Mouse (Mus musculus) hindbrain, embryonic 11.5 days (tissue): ENCODE results near the gene Kcnab3. TPM values are rescaled to one million over a fixed set of nuclear protein-coding genes. Genes with fewer than 3 reads are reported as not detected.

Experiments used
- ATAC-seq: fragments of 200-750 bp; cut with Nextera tagmentation; 2 replicates; pipeline ENCODE4 v1.8.0; 2017; ENCODE audit warnings: mild to moderate bottlenecking, moderate TSS enrichment, moderate library complexity; ENCODE audit not compliant: low FRiP score
- DNase-seq: peaks from one replicate; pipeline ENCODE4 v3.0.0-alpha.2; 2015; ENCODE audit warnings: low spot score
- H3K27ac ChIP-seq: fragments of 300-500 bp; sonication (generic); 2 replicates; pipeline ENCODE4 v1.5.1; 2014; ENCODE audit warnings: mild to moderate bottlenecking, low read depth, low read length
- H3K27me3 ChIP-seq: fragments of 300-500 bp; sonication (generic); 2 replicates; pipeline ENCODE4 v1.6.1; 2014; ENCODE audit warnings: mild to moderate bottlenecking, low read length, moderate library complexity, mixed read lengths; ENCODE audit not compliant: control insufficient read depth, insufficient read depth
- H3K36me3 ChIP-seq: fragments of 300-500 bp; sonication (generic); 2 replicates; pipeline ENCODE4 v1.6.1; 2014; ENCODE audit warnings: mild to moderate bottlenecking, low read length, moderate library complexity, mixed read lengths; ENCODE audit not compliant: control insufficient read depth, insufficient read depth
- H3K4me1 ChIP-seq: fragments of 300-500 bp; sonication (generic); replicated peaks from 2 replicates; pipeline ENCODE4 v1.6.1; 2014; ENCODE audit warnings: low read length, mixed read lengths; ENCODE audit not compliant: control insufficient read depth, insufficient read depth
- H3K4me2 ChIP-seq: fragments of 300-500 bp; sonication (generic); replicated peaks from 2 replicates; pipeline ENCODE4 v1.6.1; 2014; ENCODE audit warnings: mild to moderate bottlenecking, low read depth, low read length
- H3K4me3 ChIP-seq: fragments of 300-500 bp; sonication (generic); 2 replicates; pipeline ENCODE4 v1.5.1; 2014; ENCODE audit warnings: low read depth, low read length
- H3K9ac ChIP-seq: fragments of 300-500 bp; sonication (generic); 2 replicates; pipeline ENCODE4 v1.6.1; 2014; ENCODE audit warnings: low read depth, low read length
- H3K9me3 ChIP-seq: fragments of 300-500 bp; sonication (generic); 2 replicates; pipeline ENCODE4 v1.6.1; 2016; ENCODE audit warnings: low read length; ENCODE audit not compliant: control insufficient read depth
- WGBS: fragments of 180-500 bp; shearing (Covaris S2); extraction: QIAGEN DNeasy Blood & Tissue Kit; methylation state at CpG from one replicate; pipeline ENCODE4 v1.1.7; 2014; 5-methylcytosine and 5-hydroxymethylcytosine counted together
- polyA plus RNA-seq: library from polyadenylated mRNA; unstranded; fragments of >200 nt; fragmentation: Nextera tagmentation; extraction: Ambion mirVana; gene quantifications from 2 replicates; pipeline ENCODE4 v1.2.1, GENCODE M21; 2014

Gene Kcnab3
- polyA plus RNA-seq, 1 experiment from 2014 or later: 3.0 TPM

GRCm38 (mm10) chr11:69365722-69366121, 39.7 kb downstream of the Kcnab3 start:
- Histone ChIP-seq H3K27me3 (no peaks in the 10 kb centered on the region), H3K4me3 (peak overlapping the region; percentile 95), H3K4me2 (peak overlapping the region; percentile 75), H3K36me3 (no peaks in the 10 kb centered on the region), H3K4me1 (peaks cover 19% of the 10 kb centered on the region), H3K9ac (peak overlapping the region; percentile 57), H3K27ac (peak overlapping the region; percentile 95), H3K9me3 (no peaks in the 10 kb centered on the region)
- ATAC-seq: no peak
- DNase-seq: no peak
- WGBS: 27% methylated on average over 6 of the region's 6 CpGs

- Histone ChIP-seq H3K4me3 (peak overlapping the region; percentile 95), H3K27ac (peak overlapping the region; percentile 100), H3K4me2 (peak overlapping the region; percentile 84), H3K27me3 (no peaks in the 10 kb centered on the region), H3K9me3 (no peaks in the 10 kb centered on the region), H3K36me3 (no peaks in the 10 kb centered on the region), H3K4me1 (peaks cover 22% of the 10 kb centered on the region), H3K9ac (peak overlapping the region; percentile 57)
- ATAC-seq (peak; percentile 75), DNase-seq (peak; percentile 90)
- 1% methylated on average over 26 of the region's 26 CpGs for WGBS
Measured at GRCm38 (mm10) chr11:69366157-69366854, 40.2 kb downstream of the Kcnab3 start.

- no peaks in the 10 kb centered on the region for H3K9me3 ChIP-seq
- H3K36me3 ChIP-seq: no peaks in the 10 kb centered on the region
- peak overlapping the region; percentile 100 for H3K9ac ChIP-seq
- peak overlapping the region; percentile 100 for H3K27ac ChIP-seq
- ATAC-seq (no peak), DNase-seq (peak; percentile 68)
- no peaks in the 10 kb centered on the region for H3K27me3 ChIP-seq
- under 1% methylated on average over 22 of the region's 22 CpGs for WGBS
- peak overlapping the region; percentile 95 for H3K4me3 ChIP-seq
- H3K4me1 ChIP-seq: peaks cover 29% of the 10 kb centered on the region
- peak overlapping the region; percentile 84 for H3K4me2 ChIP-seq
Measured at GRCm38 (mm10) chr11:69366855-69367615, 41.0 kb downstream of the Kcnab3 start.

GRCm38 (mm10) chr11:69367616-69368355, 41.7 kb downstream of the Kcnab3 start:
- H3K27me3 ChIP-seq: no peaks in the 10 kb centered on the region
- no peaks in the 10 kb centered on the region for H3K9me3 ChIP-seq
- DNase-seq (no peak), ATAC-seq (peak; percentile 58)
- peak overlapping the region; percentile 100 for H3K27ac ChIP-seq
- peak overlapping the region; percentile 84 for H3K4me2 ChIP-seq
- peak overlapping the region; percentile 95 for H3K4me3 ChIP-seq
- H3K36me3 ChIP-seq: no peaks in the 10 kb centered on the region
- under 1% methylated on average over 22 of the region's 22 CpGs for WGBS
- peak overlapping the region; percentile 100 for H3K9ac ChIP-seq
- peaks cover 30% of the 10 kb centered on the region for H3K4me1 ChIP-seq

- no peaks in the 10 kb centered on the region for H3K27me3 ChIP-seq
- peak; percentile 75 for DNase-seq
- H3K36me3 ChIP-seq: no peaks in the 10 kb centered on the region
- H3K4me3 ChIP-seq: peak overlapping the region; percentile 95
- peaks cover 30% of the 10 kb centered on the region for H3K4me1 ChIP-seq
- 0% methylated on average over 36 of the region's 106 CpGs for WGBS
- peak; percentile 44 for ATAC-seq
- no peaks in the 10 kb centered on the region for H3K9me3 ChIP-seq
- peak overlapping the region; percentile 100 for H3K9ac ChIP-seq
- H3K27ac ChIP-seq: peak overlapping the region; percentile 100
- H3K4me2 ChIP-seq: peak overlapping the region; percentile 84
Measured at GRCm38 (mm10) chr11:69368356-69369214, 42.5 kb downstream of the Kcnab3 start.

- Histone ChIP-seq H3K27me3 (no peaks in the 10 kb centered on the region), H3K9ac (peak within 1 kb of the TSS; percentile 100), H3K4me1 (peaks cover 30% of the 10 kb centered on the region), H3K4me3 (peak within 1 kb of the TSS; percentile 95), H3K4me2 (peak within 1 kb of the TSS; percentile 84), H3K27ac (peak within 1 kb of the TSS; percentile 100), H3K9me3 (no peaks in the 10 kb centered on the region), H3K36me3 (no peaks in the 10 kb centered on the region)
- 4% methylated on average over 9 of the region's 34 CpGs for WGBS
- ATAC-seq (no peak), DNase-seq (peak; percentile 66)
Measured at GRCm38 (mm10) chr11:69369215-69369989, 43.3 kb downstream of the Kcnab3 start, which contains the start of gene Chd3. Gene Chd3, minus strand, starts transcription at chr11:69369406.

GRCm38 (mm10) chr11:69369990-69370816, 44.1 kb downstream of the Kcnab3 start:
- WGBS: 28% methylated on average over 2 of the region's 2 CpGs
- Histone ChIP-seq H3K9ac (peak overlapping the region; percentile 100; the same call in 1 of the 2 replicates), H3K9me3 (no peaks in the 10 kb centered on the region), H3K27me3 (no peaks in the 10 kb centered on the region), H3K27ac (peak overlapping the region; percentile 100), H3K36me3 (no peaks in the 10 kb centered on the region), H3K4me3 (peak overlapping the region; percentile 95), H3K4me2 (peak overlapping the region; percentile 84), H3K4me1 (peaks cover 24% of the 10 kb centered on the region)
- no peak for DNase-seq
- no peak for ATAC-seq
